Mouse (Mus musculus) liver, embryonic 11.5 days (tissue): Measurements from ENCODE around the gene Ell. TPM values are rescaled to one million over a fixed set of nuclear protein-coding genes. Genes with fewer than 3 reads are reported as not detected.

Source experiments
- ATAC-seq: fragments of 200-750 bp; cut with Nextera tagmentation; replicated peaks from 2 replicates; pipeline ENCODE4 v1.8.0; 2017; ENCODE audit warnings: moderate number of reproducible peaks, mild to moderate bottlenecking, moderate TSS enrichment, moderate library complexity; ENCODE audit not compliant: low FRiP score
- DNase-seq: peaks from one replicate; pipeline ENCODE4 v3.0.0-alpha.2; 2017; ENCODE audit warnings: low spot score
- H3K27ac ChIP-seq: fragments of 300-500 bp; sonication (generic); 2 replicates; pipeline ENCODE4 v1.5.1; 2014; ENCODE audit warnings: mild to moderate bottlenecking, low read depth, low read length, control low read depth
- H3K27me3 ChIP-seq: fragments of 300-500 bp; sonication (generic); replicated peaks from 2 replicates; pipeline ENCODE4 v1.6.1; 2014; ENCODE audit warnings: low read length, mixed read lengths; ENCODE audit not compliant: control insufficient read depth, insufficient read depth
- H3K36me3 ChIP-seq: fragments of 300-500 bp; sonication (generic); 2 replicates; pipeline ENCODE4 v1.6.1; 2014; ENCODE audit warnings: mild to moderate bottlenecking, low read length, moderate library complexity, mixed read lengths; ENCODE audit not compliant: control insufficient read depth, insufficient read depth
- H3K4me1 ChIP-seq: fragments of 300-500 bp; sonication (generic); replicated peaks from 2 replicates; pipeline ENCODE4 v1.6.1; 2014; ENCODE audit warnings: low read length, mixed read lengths; ENCODE audit not compliant: control insufficient read depth, insufficient read depth
- H3K4me2 ChIP-seq: fragments of 300-500 bp; sonication (generic); 2 replicates; pipeline ENCODE4 v1.6.1; 2014; ENCODE audit warnings: mild to moderate bottlenecking, control low read depth, moderate library complexity
- H3K4me3 ChIP-seq: fragments of 300-500 bp; sonication (generic); 2 replicates; pipeline ENCODE4 v1.5.1; 2014; ENCODE audit warnings: low read depth, low read length, control low read depth
- H3K9ac ChIP-seq: fragments of 300-500 bp; sonication (generic); 2 replicates; pipeline ENCODE4 v1.6.1; 2014; ENCODE audit warnings: low read depth, low read length, control low read depth
- H3K9me3 ChIP-seq: fragments of 300-500 bp; sonication (generic); 2 replicates; pipeline ENCODE4 v1.6.1; 2016; ENCODE audit warnings: low read length, inconsistent platforms, mixed read lengths; ENCODE audit not compliant: control insufficient read depth
- WGBS: fragments of 180-500 bp; shearing (Covaris S2); extraction: QIAGEN DNeasy Blood & Tissue Kit; methylation state at CpG from one replicate; pipeline ENCODE4 v1.1.7; 2014; 5-methylcytosine and 5-hydroxymethylcytosine counted together
- polyA plus RNA-seq: library from polyadenylated mRNA; unstranded; fragments of >200 nt; fragmentation: Nextera tagmentation; extraction: Ambion mirVana; gene quantifications from 2 replicates; pipeline ENCODE4 v1.2.1, GENCODE M21; 2014

Gene Ell
- polyA plus RNA-seq, 1 experiment from 2014 or later, result 20.7 TPM

- H3K27ac ChIP-seq, result peak overlapping the region; percentile 99
- no peaks in the 10 kb centered on the region for H3K27me3 ChIP-seq
- no peaks in the 10 kb centered on the region for H3K9me3 ChIP-seq
- H3K4me3 ChIP-seq, result peak overlapping the region; percentile 92
- H3K36me3 ChIP-seq, result 0 out of 2 replicates have a peak, but pooled peaks cover 3% of the 10 kb centered on the region
- peak overlapping the region; percentile 100 for H3K4me2 ChIP-seq
- ATAC-seq, result peak; percentile 27
- H3K9ac ChIP-seq, result peak overlapping the region; percentile 98
- under 1% methylated on average over 84 of the region's 84 CpGs for WGBS
- peak; percentile 80 for DNase-seq
- H3K4me1 ChIP-seq, result peaks cover 36% of the 10 kb centered on the region
Measured at GRCm38 (mm10) chr8:70607898-70608748, 68.9 kb downstream of the Ell start.

DNA sequence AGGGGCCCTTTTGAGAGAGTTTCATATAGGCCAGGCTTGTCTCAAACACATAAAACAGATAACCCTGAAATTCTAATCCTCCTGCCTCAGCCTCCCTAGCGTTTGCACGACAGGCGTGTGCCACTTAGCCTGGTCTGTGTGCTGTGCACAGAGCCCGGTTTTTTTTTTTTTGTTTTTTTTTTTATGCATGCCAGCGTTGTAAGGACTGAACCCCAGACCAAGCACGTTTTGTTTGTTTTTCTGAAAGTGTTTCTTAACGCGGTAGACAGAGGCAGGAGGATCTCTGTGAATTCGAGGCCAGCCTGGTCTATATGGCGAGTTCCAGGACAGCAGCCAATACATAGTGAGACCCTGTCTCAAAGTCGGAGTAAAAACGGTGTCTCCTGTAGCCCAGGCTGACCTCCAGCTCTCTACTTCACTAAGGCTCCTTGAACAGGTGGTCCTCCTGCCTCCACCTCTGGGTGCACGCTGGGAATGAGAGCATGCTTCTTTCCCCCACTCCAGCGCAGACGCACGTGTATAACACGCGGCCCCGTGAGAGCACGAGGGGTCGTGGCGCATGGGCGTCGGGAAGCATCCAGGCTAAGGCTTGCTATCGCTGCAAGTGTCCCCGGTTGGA is 69.6 kb downstream of the Ell start, which contains the start of gene Ssbp4:
Gene Ssbp4, minus strand, starts transcription at position 124 of the 619 bp plus-strand sequence.
- 4% methylated on average over 26 of the region's 26 CpGs for WGBS
- Histone ChIP-seq H3K4me1 (peaks cover 36% of the 10 kb centered on the region), H3K27me3 (no peaks in the 10 kb centered on the region), H3K4me3 (peak within 1 kb of the TSS; percentile 92), H3K27ac (peak within 1 kb of the TSS; percentile 99), H3K36me3 (0 out of 2 replicates have a peak, but pooled peaks cover 2% of the 10 kb centered on the region), H3K9me3 (no peaks in the 10 kb centered on the region), H3K9ac (peak within 1 kb of the TSS; percentile 98), H3K4me2 (peak within 1 kb of the TSS; percentile 100)
- ATAC-seq, result no peak
- DNase-seq, result no peak

GRCm38 (mm10) chr8:70609368-70609848 is 70.2 kb downstream of the Ell start:
- no peaks in the 10 kb centered on the region for H3K9me3 ChIP-seq
- H3K9ac ChIP-seq, result peak overlapping the region; percentile 98
- peak overlapping the region; percentile 100 for H3K4me2 ChIP-seq
- under 1% methylated on average over 39 of the region's 39 CpGs for whole genome bisulfite sequencing
- no peak for DNase-seq
- no peaks in the 10 kb centered on the region for H3K27me3 ChIP-seq
- H3K4me1 ChIP-seq, result peaks cover 36% of the 10 kb centered on the region
- no peaks in the 10 kb centered on the region for H3K36me3 ChIP-seq
- peak overlapping the region; percentile 99 for H3K27ac ChIP-seq
- H3K4me3 ChIP-seq, result peak overlapping the region; percentile 92
- peak; percentile 50 for ATAC-seq

GRCm38 (mm10) chr8:70609849-70610795 is 70.9 kb downstream of the Ell start:
- H3K9me3 ChIP-seq, result no peaks in the 10 kb centered on the region
- peak overlapping the region; percentile 100 for H3K4me2 ChIP-seq
- 1% methylated on average over 44 of the region's 45 CpGs for WGBS
- peak overlapping the region; percentile 98 for H3K9ac ChIP-seq
- H3K27me3 ChIP-seq, result no peaks in the 10 kb centered on the region
- H3K27ac ChIP-seq, result peak overlapping the region; percentile 99
- ATAC-seq (peak; percentile 47), DNase-seq (peak; percentile 91)
- H3K36me3 ChIP-seq, result no peaks in the 10 kb centered on the region
- peak overlapping the region; percentile 92 for H3K4me3 ChIP-seq
- peaks cover 36% of the 10 kb centered on the region for H3K4me1 ChIP-seq

- Histone ChIP-seq H3K27ac (peak overlapping the region; percentile 99), H3K4me1 (peaks cover 38% of the 10 kb centered on the region), H3K4me2 (peak overlapping the region; percentile 100), H3K27me3 (no peaks in the 10 kb centered on the region), H3K9me3 (no peaks in the 10 kb centered on the region), H3K4me3 (peak overlapping the region; percentile 92), H3K36me3 (no peaks in the 10 kb centered on the region), H3K9ac (peak overlapping the region; percentile 85)
- under 1% methylated on average over 54 of the region's 54 CpGs for WGBS
- peak; percentile 38 for ATAC-seq
- peak; percentile 93 for DNase-seq
Measured at GRCm38 (mm10) chr8:70610796-70611771, 71.8 kb downstream of the Ell start.

DNA sequence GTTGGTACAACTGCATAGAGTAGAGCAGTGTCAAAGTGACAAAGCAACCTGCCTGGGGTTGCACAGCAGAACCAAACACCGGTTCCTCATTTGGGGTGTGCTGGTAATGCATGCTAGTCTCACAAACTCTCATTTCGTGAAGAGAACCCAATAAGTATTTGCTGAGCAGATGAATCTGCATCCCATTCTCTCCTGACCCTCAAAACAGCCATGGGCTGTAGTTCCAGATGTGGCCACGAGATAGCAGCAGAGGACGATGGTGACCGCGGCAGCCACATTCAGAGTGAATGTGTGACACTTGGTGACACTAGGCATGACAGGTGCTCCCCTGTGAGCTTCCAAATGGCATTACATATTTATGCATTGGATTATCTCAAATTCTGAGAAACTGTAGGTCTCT is 72.6 kb downstream of the Ell start:
- under 1% methylated on average over 6 of the region's 6 CpGs for WGBS
- no peaks in the 10 kb centered on the region for H3K27me3 ChIP-seq
- peak; percentile 86 for DNase-seq
- no peaks in the 10 kb centered on the region for H3K9me3 ChIP-seq
- no peaks in the 10 kb centered on the region for H3K36me3 ChIP-seq
- peak; percentile 32; the same call in 1 of the 2 replicates for ATAC-seq
- peak overlapping the region; percentile 92 for H3K4me3 ChIP-seq
- H3K4me1 ChIP-seq, result peaks cover 37% of the 10 kb centered on the region
- H3K9ac ChIP-seq, result peak overlapping the region; percentile 85
- H3K27ac ChIP-seq, result peak overlapping the region; percentile 99
- peak overlapping the region; percentile 100 for H3K4me2 ChIP-seq

DNA sequence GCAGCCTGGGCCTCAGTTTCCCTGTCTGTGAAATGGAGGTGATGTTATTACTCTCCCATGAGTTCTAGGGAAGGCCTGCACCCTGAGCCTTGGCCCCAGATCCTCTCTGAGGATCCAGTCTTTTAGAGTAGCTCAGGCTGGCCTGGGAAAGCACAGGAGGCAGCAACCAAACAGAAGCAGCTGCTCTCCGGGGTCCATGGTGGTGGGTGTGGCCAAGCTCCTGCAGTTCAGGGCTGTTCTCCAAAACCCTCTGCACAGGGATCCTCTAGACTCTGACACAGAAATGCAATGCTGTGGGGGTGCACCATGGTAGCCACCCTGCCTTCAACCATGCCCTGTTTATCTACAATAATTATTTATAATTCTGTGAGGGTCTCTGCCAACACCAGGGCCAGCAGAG is 74.5 kb downstream of the Ell start:
- DNase-seq (no peak), ATAC-seq (no peak)
- H3K4me1 ChIP-seq, result peaks cover 47% of the 10 kb centered on the region
- H3K36me3 ChIP-seq, result no peaks in the 10 kb centered on the region
- 25% methylated on average over 1 of the region's 1 CpGs for WGBS
- H3K4me2 ChIP-seq, result no peak overlapping the region
- H3K9ac ChIP-seq, result no peak overlapping the region
- H3K4me3 ChIP-seq, result no peak overlapping the region
- H3K27ac ChIP-seq, result no peak overlapping the region
- no peaks in the 10 kb centered on the region for H3K27me3 ChIP-seq
- no peaks in the 10 kb centered on the region for H3K9me3 ChIP-seq
